Comparison of ENCODE assay signal across 14 mouse cellular contexts in the genomic region with DNA sequence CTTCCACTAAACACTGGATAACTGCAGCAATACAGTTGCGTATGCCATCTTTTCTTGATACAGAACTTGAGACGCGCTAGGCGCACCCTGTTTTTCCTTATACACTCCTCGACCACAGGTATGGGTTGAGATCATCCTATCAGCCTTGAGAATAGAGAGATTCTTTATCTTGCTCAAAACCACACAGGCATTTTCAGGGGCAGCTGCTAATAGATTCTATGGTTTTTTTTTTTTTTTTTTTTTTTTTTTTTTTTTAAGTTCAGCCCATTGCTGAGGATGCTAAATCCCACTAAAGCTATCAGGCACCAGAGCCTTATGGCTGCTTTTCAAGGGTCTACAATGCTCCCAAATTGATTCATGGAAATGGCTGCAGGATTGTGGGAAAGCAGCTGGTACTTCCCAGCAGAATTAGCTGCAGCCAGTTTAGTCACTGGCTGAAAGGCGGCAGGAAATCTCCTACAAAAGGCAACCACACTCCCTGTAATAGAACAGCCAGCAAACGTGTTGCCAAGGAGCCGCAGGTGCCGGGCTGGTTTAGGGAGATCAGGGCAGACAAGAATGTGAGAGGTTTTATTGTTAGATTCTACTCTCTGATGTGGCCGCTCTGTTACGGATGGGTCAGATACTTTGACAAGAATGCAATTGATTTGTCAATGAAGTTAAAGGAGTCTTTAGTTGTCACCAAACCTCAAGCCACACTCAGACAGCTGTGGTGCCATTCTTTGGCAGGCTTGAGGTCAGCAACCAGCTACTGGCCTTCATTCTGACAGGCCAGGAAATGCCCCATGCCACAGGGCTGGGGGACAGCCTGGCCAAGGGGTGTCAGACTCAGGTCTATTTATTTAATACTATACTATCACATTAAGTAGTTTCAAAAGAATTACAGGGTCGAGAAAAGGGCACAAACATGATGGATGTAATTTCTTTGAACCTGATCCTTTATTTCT. TPM values are rescaled to one million over a fixed set of nuclear protein-coding genes. Genes with fewer than 3 reads are reported as not detected.
DNase-seq lines count a peak whose midpoint lies in the region; ATAC-seq lines count a peak whose summit lies in the region.
"Had no signal": no experiment of that assay in that cellular context is flagged by ENCODE, and none has a peak within 500 bp of the region (broad histone marks: within the 10 kb centered on the region; RNA-seq: fewer than 3 reads in every experiment).

No protein-coding gene starts in this region.

- 0 out of 2 replicates have a peak, but pooled peaks cover 3% of the 10 kb centered on the region for H3K27me3 ChIP-seq in hindbrain, embryonic 10.5 days (ENCODE audit: insufficient read depth, poor library complexity, severe bottlenecking)
- H3K27me3 ChIP-seq in hindbrain, embryonic 12.5 days, result no peaks in the 10 kb centered on the region
- H3K27me3 ChIP-seq in forebrain, embryonic 15.5 days, result no peaks in the 10 kb centered on the region
- no peaks in the 10 kb centered on the region for H3K27me3 ChIP-seq in midbrain, embryonic 15.5 days (replicated peaks)

- ATAC-seq in hindbrain, embryonic 12.5 days (ENCODE audit: low FRiP score), result no peak
- ATAC-seq in forebrain, embryonic 15.5 days (replicated peaks), result peak; percentile 55; the same call in 1 of the 2 replicates
- peak; percentile 48; the same call in 1 of the 2 replicates for ATAC-seq in midbrain, embryonic 15.5 days (replicated peaks)

- 57% methylated on average over 12 of the region's 12 CpGs for WGBS in hindbrain, embryonic 10.5 days
- 53% methylated on average over 12 of the region's 12 CpGs for WGBS in hindbrain, embryonic 12.5 days
- 51% methylated on average over 12 of the region's 12 CpGs for WGBS in forebrain, embryonic 15.5 days
- 43% methylated on average over 12 of the region's 12 CpGs for WGBS in midbrain, embryonic 15.5 days

- no peak overlapping the region for H3K9ac ChIP-seq in hindbrain, embryonic 12.5 days
- H3K9ac ChIP-seq in forebrain, embryonic 15.5 days (replicated peaks), result no peak overlapping the region
- no peak overlapping the region for H3K9ac ChIP-seq in midbrain, embryonic 15.5 days
- H3K9ac ChIP-seq: liver, embryonic 14.5 days had no signal

- H3K27ac ChIP-seq in hindbrain, embryonic 10.5 days, result no peak overlapping the region
- no peak overlapping the region for H3K27ac ChIP-seq in hindbrain, embryonic 12.5 days
- H3K27ac ChIP-seq in forebrain, embryonic 15.5 days (replicated peaks), result 0 out of 2 replicates have a peak overlapping the region, but pooled peaks have one; percentile 9
- 0 out of 2 replicates have a peak overlapping the region, but pooled peaks have one; percentile 4 for H3K27ac ChIP-seq in midbrain, embryonic 15.5 days
- H3K27ac ChIP-seq: liver, embryonic 14.5 days had no signal

- H3K36me3 ChIP-seq in hindbrain, embryonic 10.5 days, result no peaks in the 10 kb centered on the region
- no peaks in the 10 kb centered on the region for H3K36me3 ChIP-seq in hindbrain, embryonic 12.5 days
- no peaks in the 10 kb centered on the region for H3K36me3 ChIP-seq in forebrain, embryonic 15.5 days
- H3K36me3 ChIP-seq in midbrain, embryonic 15.5 days (replicated peaks), result no peaks in the 10 kb centered on the region

- peaks cover 13% of the 10 kb centered on the region for H3K4me1 ChIP-seq in hindbrain, embryonic 10.5 days (replicated peaks)
- 0 out of 2 replicates have a peak, but pooled peaks cover 4% of the 10 kb centered on the region for H3K4me1 ChIP-seq in hindbrain, embryonic 12.5 days
- H3K4me1 ChIP-seq in forebrain, embryonic 15.5 days, result no peaks in the 10 kb centered on the region
- H3K4me1 ChIP-seq in midbrain, embryonic 15.5 days, result peaks cover 8% of the 10 kb centered on the region; the same call in 1 of the 2 replicates

- no peak overlapping the region for H3K4me3 ChIP-seq in hindbrain, embryonic 10.5 days
- H3K4me3 ChIP-seq in hindbrain, embryonic 12.5 days, result no peak overlapping the region
- H3K4me3 ChIP-seq in forebrain, embryonic 15.5 days, result no peak overlapping the region
- H3K4me3 ChIP-seq in midbrain, embryonic 15.5 days, result no peak overlapping the region

- H3K9me3 ChIP-seq in hindbrain, embryonic 10.5 days, result no peaks in the 10 kb centered on the region
- H3K9me3 ChIP-seq in hindbrain, embryonic 12.5 days (replicated peaks), result no peaks in the 10 kb centered on the region
- no peaks in the 10 kb centered on the region for H3K9me3 ChIP-seq in forebrain, embryonic 15.5 days
- H3K9me3 ChIP-seq in midbrain, embryonic 15.5 days, result no peaks in the 10 kb centered on the region

- H3K4me2 ChIP-seq in hindbrain, embryonic 12.5 days (replicated peaks), result no peak overlapping the region
- no peak overlapping the region for H3K4me2 ChIP-seq in forebrain, embryonic 15.5 days (replicated peaks)
- no peak overlapping the region for H3K4me2 ChIP-seq in midbrain, embryonic 15.5 days

- peak; percentile 22 for DNase-seq in hindbrain, embryonic 10.5 days (ENCODE audit: low spot score)
- DNase-seq in R1 (ENCODE audit: low read depth, low spot score), result peak; percentile 26
- no peak for DNase-seq in retina, embryonic 14.5 days (ENCODE audit: low spot score)
- DNase-seq in adrenal gland, postnatal 25 days, result no peak
- DNase-seq in lung, postnatal 36 days, result no peak
- DNase-seq: gastrocnemius, postnatal 14 days; heart, postnatal 10 days; kidney, adult 8-10 months had no signal

RNA-seq across cellular contexts. Expression of a gene that starts 37.5 kb away (rescaled TPM):
- polyA plus RNA-seq in hindbrain, embryonic 10.5 days (2016; fragmentation: Nextera tagmentation; extraction: Ambion mirVana), result not detected in 2 replicates
- polyA plus RNA-seq in hindbrain, embryonic 12.5 days (2016; fragmentation: Nextera tagmentation; extraction: Ambion mirVana), result 0.03 and 0.05 TPM in 2 replicates
- polyA plus RNA-seq in forebrain, embryonic 15.5 days (2015; fragmentation: Nextera tagmentation; extraction: Ambion mirVana), result 0.03 TPM in 2 replicates
- 0.04 and 0.05 TPM in 2 replicates for polyA plus RNA-seq in midbrain, embryonic 15.5 days (2015; fragmentation: Nextera tagmentation; extraction: Ambion mirVana)
- total RNA-seq in adrenal gland, postnatal 25 days (2021), result not detected in 2 replicates
- total RNA-seq: gastrocnemius, postnatal 14 days; heart, postnatal 10 days; megakaryocyte, adult 5-6 weeks had no signal
- polyA plus RNA-seq: liver, embryonic 14.5 days; stomach, embryonic 14.5 days had no signal

RNA-seq across cellular contexts. Expression of a gene that starts 58.2 kb away (rescaled TPM):
- polyA plus RNA-seq in hindbrain, embryonic 10.5 days (2016; fragmentation: Nextera tagmentation; extraction: Ambion mirVana), result 31.6 and 38.0 TPM in 2 replicates
- 40.1 and 44.5 TPM in 2 replicates for polyA plus RNA-seq in hindbrain, embryonic 12.5 days (2016; fragmentation: Nextera tagmentation; extraction: Ambion mirVana)
- 36.3 and 37.7 TPM in 2 replicates for polyA plus RNA-seq in forebrain, embryonic 15.5 days (2015; fragmentation: Nextera tagmentation; extraction: Ambion mirVana)
- 37.6 and 40.5 TPM in 2 replicates for polyA plus RNA-seq in midbrain, embryonic 15.5 days (2015; fragmentation: Nextera tagmentation; extraction: Ambion mirVana)
- 25.6 and 35.8 TPM in 2 replicates for total RNA-seq in adrenal gland, postnatal 25 days (2021)

RNA-seq across cellular contexts. Expression of a gene that starts 58.9 kb away (rescaled TPM):
- 5.9 and 8.1 TPM in 2 replicates for polyA plus RNA-seq in hindbrain, embryonic 10.5 days (2016; fragmentation: Nextera tagmentation; extraction: Ambion mirVana)
- polyA plus RNA-seq in hindbrain, embryonic 12.5 days (2016; fragmentation: Nextera tagmentation; extraction: Ambion mirVana), result 5.8 and 8.3 TPM in 2 replicates
- 2.4 and 3.2 TPM in 2 replicates for polyA plus RNA-seq in forebrain, embryonic 15.5 days (2015; fragmentation: Nextera tagmentation; extraction: Ambion mirVana)
- 3.1 and 4.7 TPM in 2 replicates for polyA plus RNA-seq in midbrain, embryonic 15.5 days (2015; fragmentation: Nextera tagmentation; extraction: Ambion mirVana)
- 1.2 TPM in 2 replicates for total RNA-seq in adrenal gland, postnatal 25 days (2021)
- total RNA-seq: megakaryocyte, adult 5-6 weeks had no signal

Comparison
In these comparisons a context has a peak if more than half of its experiments do, and no peak if none do; other contexts are left out.
1. DNase-seq: peak in hindbrain, embryonic 10.5 days (single experiment) and R1 (single experiment); none in retina, embryonic 14.5 days (single experiment), adrenal gland, postnatal 25 days (single experiment) and lung, postnatal 36 days (single experiment).
2. H3K27ac ChIP-seq: peak in forebrain, embryonic 15.5 days (single experiment) and midbrain, embryonic 15.5 days (single experiment); none in hindbrain, embryonic 10.5 days (single experiment) and hindbrain, embryonic 12.5 days (single experiment).